Mouse (Mus musculus): ENCODE data around the gene Lancl3.
A peak's percentile ranks its signal among the peaks of the same experiment; 100 is the strongest.

The Lancl3 gene

GRCm38 (mm10) chrX:9199761-9200371 is at the start of gene Lancl3:
TSS of gene Lancl3 (plus strand) at chrX:9199902.
- peak; percentile 4 for DNase-seq

- DNase-seq, result no peak
Observed at GRCm38 (mm10) chrX:9179011-9179410, 20.7 kb upstream of the Lancl3 start.

GRCm38 (mm10) chrX:9181570-9181969 is 18.1 kb upstream of the Lancl3 start:
- no peak for DNase-seq

GRCm38 (mm10) chrX:9200380-9200917 is 747 bp downstream of the Lancl3 start:
- DNase-seq, result peak; percentile 19

- DNase-seq, result no peak
Observed at GRCm38 (mm10) chrX:9201954-9202353, 2.3 kb downstream of the Lancl3 start.

GRCm38 (mm10) chrX:9202781-9203405 is 3.2 kb downstream of the Lancl3 start:
- no peak for DNase-seq

- no peak for DNase-seq
Observed at GRCm38 (mm10) chrX:9205121-9205520, 5.4 kb downstream of the Lancl3 start.

GRCm38 (mm10) chrX:9216244-9216643 is 16.5 kb downstream of the Lancl3 start:
- DNase-seq, result peak; percentile 36

GRCm38 (mm10) chrX:9219570-9219969 is 19.9 kb downstream of the Lancl3 start:
- DNase-seq, result no peak

GRCm38 (mm10) chrX:9221206-9221605 is 21.5 kb downstream of the Lancl3 start:
- peak; percentile 45 for DNase-seq

GRCm38 (mm10) chrX:9221736-9222135 is 22.0 kb downstream of the Lancl3 start:
- DNase-seq, result no peak

GRCm38 (mm10) chrX:9222412-9223221 is 22.9 kb downstream of the Lancl3 start:
- DNase-seq, result no peak

- DNase-seq, result no peak
Observed at GRCm38 (mm10) chrX:9227105-9227504, 27.4 kb downstream of the Lancl3 start.

- DNase-seq, result no peak
Observed at GRCm38 (mm10) chrX:9240737-9241591, 41.3 kb downstream of the Lancl3 start.

- DNase-seq, result no peak
Observed at GRCm38 (mm10) chrX:9243381-9243864, 43.7 kb downstream of the Lancl3 start.

GRCm38 (mm10) chrX:9244603-9245336 is 45.1 kb downstream of the Lancl3 start:
- no peak for DNase-seq

GRCm38 (mm10) chrX:9248911-9249310 is 49.2 kb downstream of the Lancl3 start:
- DNase-seq, result no peak

GRCm38 (mm10) chrX:9253990-9254389 is 54.3 kb downstream of the Lancl3 start:
- DNase-seq, result peak; percentile 1

- no peak for DNase-seq
Observed at GRCm38 (mm10) chrX:9254901-9255300, 55.2 kb downstream of the Lancl3 start.

- DNase-seq, result no peak
Observed at GRCm38 (mm10) chrX:9256766-9257165, 57.1 kb downstream of the Lancl3 start, which contains the start of gene Gm14862. TSS of gene Gm14862 (minus strand) at chrX:9256899.

GRCm38 (mm10) chrX:9257831-9258230 is 58.1 kb downstream of the Lancl3 start:
- no peak for DNase-seq

GRCm38 (mm10) chrX:9259267-9259666 is 59.6 kb downstream of the Lancl3 start:
- DNase-seq, result no peak
